In genomic region chr7:73765186-73765903, GRCm38 (mm10) we compare ENCODE assay signal across 17 mouse cellular contexts. TPM values are rescaled to one million over a fixed set of nuclear protein-coding genes. Genes with fewer than 3 reads are reported as not detected.
A peak's percentile ranks its signal among the peaks of the same experiment; 100 is the strongest.
DNase-seq lines count a peak whose midpoint lies in the region; ATAC-seq and TF ChIP-seq lines count a peak whose summit lies in the region.
"Had no signal": no experiment of that assay in that cellular context is flagged by ENCODE, and none has a peak within 500 bp of the region (broad histone marks: within the 10 kb centered on the region; RNA-seq: fewer than 3 reads in every experiment).

No protein-coding gene starts in this region.

- H3K4me2 ChIP-seq in forebrain, embryonic 15.5 days (replicated peaks): no peak overlapping the region
- H3K4me2 ChIP-seq in stomach, embryonic 15.5 days: no peak overlapping the region
- H3K4me2 ChIP-seq in stomach, postnatal 0 days (replicated peaks; ENCODE audit: low read depth): no peak overlapping the region
- H3K4me2 ChIP-seq in liver, embryonic 14.5 days (ENCODE audit: low read depth): peak overlapping the region; percentile 5
- H3K4me2 ChIP-seq: embryonic facial prominence, embryonic 13.5 days; hindbrain, embryonic 15.5 days had no signal

- TF ChIP-seq EP300 in stomach, postnatal 0 days (optimal IDR thresholded peaks at IDR 0.05): no peak
- peak; percentile 86 for TF ChIP-seq EP300 in liver, embryonic 14.5 days (IDR thresholded peaks at IDR 0.05; ENCODE audit: low read depth)

- H3K4me1 ChIP-seq in forebrain, embryonic 10.5 days: no peaks in the 10 kb centered on the region
- no peaks in the 10 kb centered on the region for H3K4me1 ChIP-seq in forebrain, embryonic 15.5 days
- H3K4me1 ChIP-seq in stomach, embryonic 15.5 days: no peaks in the 10 kb centered on the region
- no peaks in the 10 kb centered on the region for H3K4me1 ChIP-seq in stomach, postnatal 0 days (replicated peaks; ENCODE audit: control insufficient read depth, insufficient read depth)
- H3K4me1 ChIP-seq in liver, embryonic 14.5 days (replicated peaks; ENCODE audit: control insufficient read depth in 2 of 2, insufficient read depth in 2 of 2, low read length in 1 of 2): peaks cover 16 to 19% of the 10 kb centered on the region in 2 experiments
- H3K4me1 ChIP-seq: embryonic facial prominence, embryonic 13.5 days; hindbrain, embryonic 15.5 days had no signal

- no peaks in the 10 kb centered on the region for H3K9me3 ChIP-seq in forebrain, embryonic 10.5 days
- H3K9me3 ChIP-seq in forebrain, embryonic 15.5 days: no peaks in the 10 kb centered on the region
- H3K9me3 ChIP-seq in stomach, embryonic 15.5 days: no peaks in the 10 kb centered on the region
- no peaks in the 10 kb centered on the region for H3K9me3 ChIP-seq in stomach, postnatal 0 days (ENCODE audit: control insufficient read depth, low read length)
- no peaks in the 10 kb centered on the region for H3K9me3 ChIP-seq in liver, embryonic 14.5 days (ENCODE audit: control insufficient read depth, low read length)
- H3K9me3 ChIP-seq: embryonic facial prominence, embryonic 13.5 days; hindbrain, embryonic 15.5 days had no signal

- DNase-seq in forebrain, embryonic 10.5 days (ENCODE audit: extremely low spot score, low spot score): no peak
- DNase-seq in stomach, postnatal 0 days (ENCODE audit: low spot score): no peak
- DNase-seq in liver, embryonic 14.5 days (ENCODE audit: low read depth in 3 of 3, low spot score in 3 of 3): peak; percentile 37 to 51 (median 47)
- no peak for DNase-seq in spleen, postnatal 36 days (ENCODE audit: low spot score in 2 of 2)
- DNase-seq in cerebellum, adult 11-12 months: no peak
- no peak for DNase-seq in gastrocnemius, postnatal 25 days
- DNase-seq: adrenal gland, adult 2 months; cerebellum, postnatal 14 days; kidney, adult 9 months; right cerebral cortex, postnatal 14 days; thymus, postnatal 14 days had no signal

- H3K27me3 ChIP-seq in forebrain, embryonic 10.5 days (ENCODE audit: poor library complexity, severe bottlenecking): no peaks in the 10 kb centered on the region
- no peaks in the 10 kb centered on the region for H3K27me3 ChIP-seq in forebrain, embryonic 15.5 days
- H3K27me3 ChIP-seq in stomach, embryonic 15.5 days (replicated peaks): no peaks in the 10 kb centered on the region
- no peaks in the 10 kb centered on the region for H3K27me3 ChIP-seq in stomach, postnatal 0 days (ENCODE audit: control insufficient read depth, insufficient read depth, low read length)
- no peaks in the 10 kb centered on the region for H3K27me3 ChIP-seq in liver, embryonic 14.5 days (ENCODE audit: control insufficient read depth, insufficient read depth, low read length)
- H3K27me3 ChIP-seq: embryonic facial prominence, embryonic 13.5 days; hindbrain, embryonic 15.5 days had no signal

- TF ChIP-seq CTCF in stomach, postnatal 0 days (IDR thresholded peaks at IDR 0.05; ENCODE audit: low read depth): no peak
- TF ChIP-seq CTCF in liver, embryonic 14.5 days (IDR thresholded peaks at IDR 0.05; ENCODE audit: low read depth): no peak

- H3K4me3 ChIP-seq in forebrain, embryonic 10.5 days: no peak overlapping the region
- no peak overlapping the region for H3K4me3 ChIP-seq in forebrain, embryonic 15.5 days
- H3K4me3 ChIP-seq in stomach, embryonic 15.5 days (replicated peaks): no peak overlapping the region
- H3K4me3 ChIP-seq in stomach, postnatal 0 days (ENCODE audit: low read depth, low read length): no peak overlapping the region
- no peak overlapping the region for H3K4me3 ChIP-seq in liver, embryonic 14.5 days (ENCODE audit: insufficient read depth in 1 of 2, low read depth in 2 of 2, low read length in 2 of 2)
- H3K4me3 ChIP-seq: embryonic facial prominence, embryonic 13.5 days; hindbrain, embryonic 15.5 days; myocyte had no signal

- no peaks in the 10 kb centered on the region for H3K36me3 ChIP-seq in forebrain, embryonic 10.5 days (replicated peaks)
- no peaks in the 10 kb centered on the region for H3K36me3 ChIP-seq in forebrain, embryonic 15.5 days
- H3K36me3 ChIP-seq in stomach, embryonic 15.5 days: no peaks in the 10 kb centered on the region
- H3K36me3 ChIP-seq in stomach, postnatal 0 days (ENCODE audit: control insufficient read depth, insufficient read depth, low read length): 0 out of 2 replicates have a peak, but pooled peaks cover 2% of the 10 kb centered on the region
- no peaks in the 10 kb centered on the region for H3K36me3 ChIP-seq in liver, embryonic 14.5 days (replicated peaks; ENCODE audit: control insufficient read depth, insufficient read depth, low read depth)

- ATAC-seq in forebrain, embryonic 15.5 days (replicated peaks): no peak
- peak; percentile 35; the same call in 1 of the 2 replicates for ATAC-seq in stomach, embryonic 15.5 days (ENCODE audit: insufficient read depth, low FRiP score, low read depth)
- no peak for ATAC-seq in stomach, postnatal 0 days (ENCODE audit: low FRiP score, low TSS enrichment)
- ATAC-seq in liver, embryonic 14.5 days (ENCODE audit: insufficient read depth): peak; percentile 87
- ATAC-seq: forebrain, embryonic 14.5 days had no signal

- H3K9ac ChIP-seq in forebrain, embryonic 15.5 days (replicated peaks): no peak overlapping the region
- H3K9ac ChIP-seq in stomach, embryonic 15.5 days: no peak overlapping the region
- H3K9ac ChIP-seq in stomach, postnatal 0 days (ENCODE audit: low read length): no peak overlapping the region
- H3K9ac ChIP-seq in liver, embryonic 14.5 days (replicated peaks): no peak overlapping the region
- H3K9ac ChIP-seq: embryonic facial prominence, embryonic 13.5 days; hindbrain, embryonic 15.5 days had no signal

- 81% methylated on average over 7 of the region's 7 CpGs for WGBS in forebrain, embryonic 10.5 days
- WGBS in forebrain, embryonic 15.5 days: 84% methylated on average over 7 of the region's 7 CpGs
- 61% methylated on average over 7 of the region's 7 CpGs for WGBS in stomach, embryonic 15.5 days
- WGBS in stomach, postnatal 0 days: 63% methylated on average over 7 of the region's 7 CpGs
- WGBS in liver, embryonic 14.5 days (ENCODE audit: insufficient replicate concordance): 8% methylated on average over 7 of the region's 7 CpGs

- H3K27ac ChIP-seq in forebrain, embryonic 10.5 days: peak overlapping the region; percentile 40; the same call in 1 of the 2 replicates
- H3K27ac ChIP-seq in forebrain, embryonic 15.5 days (replicated peaks): no peak overlapping the region
- no peak overlapping the region for H3K27ac ChIP-seq in stomach, embryonic 15.5 days
- no peak overlapping the region for H3K27ac ChIP-seq in stomach, postnatal 0 days (replicated peaks)
- peak overlapping the region; percentile 68 for H3K27ac ChIP-seq in liver, embryonic 14.5 days
- H3K27ac ChIP-seq: embryonic facial prominence, embryonic 13.5 days; hindbrain, embryonic 15.5 days had no signal

RNA-seq across cellular contexts. Expression of gene Fam174b, which starts 25.2 kb away (rescaled TPM):
- 13.4 and 15.1 TPM in 2 replicates for polyA plus RNA-seq in forebrain, embryonic 10.5 days (2016; fragmentation: Nextera tagmentation; extraction: Ambion mirVana)
- polyA plus RNA-seq in forebrain, embryonic 15.5 days (2015; fragmentation: Nextera tagmentation; extraction: Ambion mirVana): 28.2 and 31.2 TPM in 2 replicates
- polyA plus RNA-seq in stomach, embryonic 15.5 days (2015; fragmentation: Nextera tagmentation; extraction: Ambion mirVana): 58.0 and 67.7 TPM in 2 replicates
- polyA plus RNA-seq in stomach, postnatal 0 days (2015; fragmentation: Nextera tagmentation; extraction: Ambion mirVana): 48.6 and 49.2 TPM in 2 replicates
- 1.5 and 1.6 TPM in 2 replicates for polyA plus RNA-seq in liver, embryonic 14.5 days (2012; rRNA removed)
- polyA plus RNA-seq in liver, embryonic 14.5 days (2014; fragmentation: Nextera tagmentation; extraction: Ambion mirVana): 2.0 and 2.3 TPM in 2 replicates
- 1 to 10 TPM; 2.4 to 3.3 TPM for total RNA-seq in gastrocnemius, postnatal 25 days (2021)
- polyA plus RNA-seq: myocyte had no signal

Comparison
In these comparisons a context has a peak if more than half of its experiments do, and no peak if none do; other contexts are left out.
1. H3K27ac ChIP-seq: peak in forebrain, embryonic 10.5 days (single experiment) and liver, embryonic 14.5 days (single experiment); none in forebrain, embryonic 15.5 days (single experiment), stomach, embryonic 15.5 days (single experiment) and stomach, postnatal 0 days (single experiment).
2. ATAC-seq: peak in stomach, embryonic 15.5 days (single experiment) and liver, embryonic 14.5 days (single experiment); none in forebrain, embryonic 15.5 days (single experiment) and stomach, postnatal 0 days (single experiment).
3. DNase-seq: peak in liver, embryonic 14.5 days (3 of 3); none in forebrain, embryonic 10.5 days (single experiment), stomach, postnatal 0 days (single experiment), spleen, postnatal 36 days (0 of 2), cerebellum, adult 11-12 months (single experiment) and gastrocnemius, postnatal 25 days (single experiment).